Mouse (Mus musculus) embryonic facial prominence, embryonic 13.5 days (tissue): ENCODE results near the gene Ppa2. TPM values are rescaled to one million over a fixed set of nuclear protein-coding genes. Genes with fewer than 3 reads are reported as not detected.

Experiments used
- ATAC-seq: fragments of 200-750 bp; cut with Nextera tagmentation; 2 replicates; pipeline ENCODE4 v1.8.0; 2017; ENCODE audit warnings: low read depth; ENCODE audit not compliant: insufficient number of reproducible peaks, insufficient read depth, low FRiP score, low TSS enrichment
- H3K27ac ChIP-seq: fragments of 300-500 bp; sonication (generic); 2 replicates; pipeline ENCODE4 v1.5.1; 2015; ENCODE audit warnings: moderate library complexity, mild to moderate bottlenecking, inconsistent platforms
- H3K27me3 ChIP-seq: fragments of 300-500 bp; sonication (generic); 2 replicates; pipeline ENCODE4 v1.6.1; 2015; ENCODE audit warnings: mild to moderate bottlenecking, inconsistent platforms
- H3K36me3 ChIP-seq: fragments of 300-500 bp; sonication (generic); 2 replicates; pipeline ENCODE4 v1.6.1; 2015; ENCODE audit warnings: mild to moderate bottlenecking, inconsistent platforms
- H3K4me1 ChIP-seq: fragments of 300-500 bp; sonication (generic); 2 replicates; pipeline ENCODE4 v1.6.1; 2015; ENCODE audit warnings: inconsistent platforms
- H3K4me2 ChIP-seq: fragments of 300-500 bp; sonication (generic); 2 replicates; pipeline ENCODE4 v1.6.1; 2015; ENCODE audit warnings: moderate library complexity, mild to moderate bottlenecking, inconsistent platforms
- H3K4me3 ChIP-seq: fragments of 300-500 bp; sonication (generic); 2 replicates; pipeline ENCODE4 v1.5.1; 2015; ENCODE audit warnings: mild to moderate bottlenecking, inconsistent platforms
- H3K9ac ChIP-seq: fragments of 300-500 bp; sonication (generic); 2 replicates; pipeline ENCODE4 v1.6.1; 2015; ENCODE audit warnings: mild to moderate bottlenecking, inconsistent platforms
- H3K9me3 ChIP-seq: fragments of 300-500 bp; sonication (generic); 2 replicates; pipeline ENCODE4 v1.6.1; 2016; ENCODE audit warnings: inconsistent platforms
- WGBS: fragments of 180-500 bp; shearing (Covaris S2); methylation state at CpG from one replicate; pipeline ENCODE4 v1.1.7; 2015; ENCODE audit warnings: mixed read lengths; 5-methylcytosine and 5-hydroxymethylcytosine counted together
- polyA plus RNA-seq: library from polyadenylated mRNA; unstranded; fragments of >200 nt; fragmentation: Nextera tagmentation; extraction: Ambion mirVana; gene quantifications from 2 replicates; pipeline ENCODE4 v1.2.1, GENCODE M21; 2015

Gene Ppa2
- polyA plus RNA-seq, 1 experiment from 2014 or later = 86.2 TPM

GRCm38 (mm10) chr3:133331184-133331866, 21.4 kb downstream of the Ppa2 start:
- WGBS = 71% methylated on average over 15 of the region's 15 CpGs

GRCm38 (mm10) chr3:133332280-133332679, 22.4 kb downstream of the Ppa2 start:
- no peak overlapping the region for H3K4me2 ChIP-seq
- ATAC-seq = no peak
- H3K36me3 ChIP-seq = peaks cover 17% of the 10 kb centered on the region
- no peak overlapping the region for H3K27ac ChIP-seq
- H3K9ac ChIP-seq = no peak overlapping the region
- H3K27me3 ChIP-seq = no peaks in the 10 kb centered on the region
- H3K4me3 ChIP-seq = no peak overlapping the region
- H3K4me1 ChIP-seq = no peaks in the 10 kb centered on the region
- WGBS = 82% methylated on average over 5 of the region's 5 CpGs
- no peaks in the 10 kb centered on the region for H3K9me3 ChIP-seq

More at GRCm38 (mm10) chr3:133331184-133331866, 21.4 kb downstream of the Ppa2 start:
- no peak overlapping the region for H3K27ac ChIP-seq
- H3K36me3 ChIP-seq = peaks cover 22% of the 10 kb centered on the region
- H3K4me3 ChIP-seq = no peak overlapping the region
- H3K4me2 ChIP-seq = no peak overlapping the region
- no peak overlapping the region for H3K9ac ChIP-seq
- H3K4me1 ChIP-seq = no peaks in the 10 kb centered on the region
- no peaks in the 10 kb centered on the region for H3K9me3 ChIP-seq
- ATAC-seq = no peak
- H3K27me3 ChIP-seq = no peaks in the 10 kb centered on the region

- H3K27ac ChIP-seq = no peak overlapping the region
- 64% methylated on average over 15 of the region's 15 CpGs for WGBS
- peaks cover 17% of the 10 kb centered on the region for H3K36me3 ChIP-seq
- no peak overlapping the region for H3K9ac ChIP-seq
- no peaks in the 10 kb centered on the region for H3K9me3 ChIP-seq
- H3K4me2 ChIP-seq = no peak overlapping the region
- no peak for ATAC-seq
- H3K4me3 ChIP-seq = no peak overlapping the region
- H3K4me1 ChIP-seq = peaks cover 3% of the 10 kb centered on the region; the same call in 1 of the 2 replicates
- no peaks in the 10 kb centered on the region for H3K27me3 ChIP-seq
Observed at GRCm38 (mm10) chr3:133333267-133334170, 23.6 kb downstream of the Ppa2 start.

GRCm38 (mm10) chr3:133334691-133335090, 24.8 kb downstream of the Ppa2 start:
- no peaks in the 10 kb centered on the region for H3K27me3 ChIP-seq
- peaks cover 17% of the 10 kb centered on the region for H3K36me3 ChIP-seq
- H3K4me1 ChIP-seq = peaks cover 15% of the 10 kb centered on the region
- no peak overlapping the region for H3K4me3 ChIP-seq
- WGBS = 80% methylated on average over 5 of the region's 5 CpGs
- H3K9ac ChIP-seq = no peak overlapping the region
- no peak for ATAC-seq
- H3K4me2 ChIP-seq = no peak overlapping the region
- no peak overlapping the region for H3K27ac ChIP-seq
- H3K9me3 ChIP-seq = no peaks in the 10 kb centered on the region

GRCm38 (mm10) chr3:133335166-133335565, 25.3 kb downstream of the Ppa2 start:
- Histone ChIP-seq H3K36me3 (peaks cover 18% of the 10 kb centered on the region), H3K9ac (no peak overlapping the region), H3K4me1 (peaks cover 19% of the 10 kb centered on the region), H3K9me3 (no peaks in the 10 kb centered on the region), H3K27me3 (no peaks in the 10 kb centered on the region), H3K4me2 (no peak overlapping the region), H3K27ac (no peak overlapping the region), H3K4me3 (no peak overlapping the region)
- WGBS = 64% methylated on average over 2 of the region's 2 CpGs
- no peak for ATAC-seq

GRCm38 (mm10) chr3:133336400-133336799, 26.5 kb downstream of the Ppa2 start:
- H3K27me3 ChIP-seq = no peaks in the 10 kb centered on the region
- peaks cover 20% of the 10 kb centered on the region for H3K4me1 ChIP-seq
- H3K27ac ChIP-seq = no peak overlapping the region
- ATAC-seq = no peak
- WGBS = 77% methylated on average over 7 of the region's 7 CpGs
- H3K4me3 ChIP-seq = no peak overlapping the region
- H3K9ac ChIP-seq = no peak overlapping the region
- peaks cover 23% of the 10 kb centered on the region for H3K36me3 ChIP-seq
- no peak overlapping the region for H3K4me2 ChIP-seq
- no peaks in the 10 kb centered on the region for H3K9me3 ChIP-seq

GRCm38 (mm10) chr3:133338851-133339356, 29.0 kb downstream of the Ppa2 start:
- 33% methylated on average over 9 of the region's 9 CpGs for WGBS
- Histone ChIP-seq H3K4me3 (no peak overlapping the region), H3K9ac (no peak overlapping the region), H3K4me2 (peak overlapping the region; percentile 36), H3K36me3 (peaks cover 14% of the 10 kb centered on the region), H3K27ac (peak overlapping the region; percentile 13; the same call in 1 of the 2 replicates), H3K9me3 (no peaks in the 10 kb centered on the region), H3K27me3 (no peaks in the 10 kb centered on the region), H3K4me1 (peaks cover 20% of the 10 kb centered on the region)
- peak; percentile 38; the same call in 1 of the 2 replicates for ATAC-seq

GRCm38 (mm10) chr3:133339411-133339823, 29.5 kb downstream of the Ppa2 start:
- Histone ChIP-seq H3K4me1 (peaks cover 20% of the 10 kb centered on the region), H3K9me3 (no peaks in the 10 kb centered on the region), H3K4me2 (peak overlapping the region; percentile 36), H3K4me3 (no peak overlapping the region), H3K27ac (peak overlapping the region; percentile 13; the same call in 1 of the 2 replicates), H3K9ac (no peak overlapping the region), H3K27me3 (no peaks in the 10 kb centered on the region), H3K36me3 (peaks cover 14% of the 10 kb centered on the region)
- WGBS = 19% methylated on average over 11 of the region's 11 CpGs
- ATAC-seq = peak; percentile 70

- Histone ChIP-seq H3K9me3 (no peaks in the 10 kb centered on the region), H3K36me3 (peaks cover 23% of the 10 kb centered on the region), H3K27ac (no peak overlapping the region), H3K27me3 (no peaks in the 10 kb centered on the region), H3K9ac (no peak overlapping the region), H3K4me1 (peaks cover 20% of the 10 kb centered on the region), H3K4me2 (no peak overlapping the region), H3K4me3 (no peak overlapping the region)
- 90% methylated on average over 11 of the region's 11 CpGs for WGBS
- ATAC-seq = no peak
Observed at GRCm38 (mm10) chr3:133341106-133341505, 31.2 kb downstream of the Ppa2 start.

GRCm38 (mm10) chr3:133347535-133347934, 37.6 kb downstream of the Ppa2 start:
- WGBS = 82% methylated on average over 7 of the region's 7 CpGs
- Histone ChIP-seq H3K4me2 (no peak overlapping the region), H3K9me3 (no peaks in the 10 kb centered on the region), H3K4me1 (no peaks in the 10 kb centered on the region), H3K9ac (no peak overlapping the region), H3K36me3 (peaks cover 22% of the 10 kb centered on the region), H3K27me3 (no peaks in the 10 kb centered on the region), H3K4me3 (no peak overlapping the region), H3K27ac (no peak overlapping the region)
- ATAC-seq = no peak

GRCm38 (mm10) chr3:133348847-133349246, 38.9 kb downstream of the Ppa2 start:
- no peak overlapping the region for H3K4me3 ChIP-seq
- no peak overlapping the region for H3K9ac ChIP-seq
- no peaks in the 10 kb centered on the region for H3K27me3 ChIP-seq
- H3K36me3 ChIP-seq = peaks cover 22% of the 10 kb centered on the region
- WGBS = 92% methylated on average over 2 of the region's 2 CpGs
- H3K9me3 ChIP-seq = no peaks in the 10 kb centered on the region
- no peak overlapping the region for H3K27ac ChIP-seq
- no peak overlapping the region for H3K4me2 ChIP-seq
- no peak for ATAC-seq
- no peaks in the 10 kb centered on the region for H3K4me1 ChIP-seq
